Mouse (Mus musculus) granulocyte monocyte progenitor cell, adult 5-6 weeks (primary cell): ENCODE measurements around the gene Prr19. TPM values are rescaled to one million over a fixed set of nuclear protein-coding genes. Genes with fewer than 3 reads are reported as not detected.
"Not testable (repeated sequence)": the region's sequence is repeated elsewhere in the genome, so short reads cannot be mapped to it uniquely, and the experiment has no call there.

Experiments
- ATAC-seq: replicated peaks from 2 replicates; pipeline ENCODE4 v1.8.0; 2016; ENCODE audit warnings: mild to moderate bottlenecking, moderate TSS enrichment, inconsistent platforms; ENCODE audit not compliant: poor library complexity, severe bottlenecking
- total RNA-seq, 2 experiments: library from RNA; stranded (forward) in 1 of 2; stranded (reverse) in 1 of 2; fragments of 200-712, 200-1000 nt in 1 of 2; fragments of >200 nt in 1 of 2; fragmentation: Nextera tagmentation in 1 of 2; gene quantifications; 2 replicates each; pipeline ENCODE4 v1.2.3; 2014 to 2017

Prr19 gene
- total RNA-seq, 2 experiments from 2014 or later, result not detected

GRCm38 (mm10) chr7:25315306-25316041 is 14.3 kb downstream of the Prr19 start:
- no peak for ATAC-seq

- ATAC-seq, result peak; percentile 92
Measured at GRCm38 (mm10) chr7:25316532-25317445, 15.6 kb downstream of the Prr19 start, which contains the start of gene Megf8. Gene Megf8 (plus strand): TSS chr7:25317164.

GRCm38 (mm10) chr7:25317446-25317999 is 16.3 kb downstream of the Prr19 start:
- no peak for ATAC-seq

- ATAC-seq, result no peak
Measured at GRCm38 (mm10) chr7:25322058-25322484, 20.9 kb downstream of the Prr19 start.

GRCm38 (mm10) chr7:25323219-25323618 is 22.0 kb downstream of the Prr19 start:
- peak; percentile 56 for ATAC-seq

GRCm38 (mm10) chr7:25325431-25325830 is 24.2 kb downstream of the Prr19 start:
- ATAC-seq, result not testable (repeated sequence)

GRCm38 (mm10) chr7:25326233-25326632 is 25.0 kb downstream of the Prr19 start:
- ATAC-seq, result no peak

GRCm38 (mm10) chr7:25333596-25334307 is 32.5 kb downstream of the Prr19 start:
- peak; percentile 92 for ATAC-seq

GRCm38 (mm10) chr7:25334472-25334871 is 33.3 kb downstream of the Prr19 start:
- no peak for ATAC-seq

GRCm38 (mm10) chr7:25339329-25339728 is 38.1 kb downstream of the Prr19 start:
- no peak for ATAC-seq

- no peak for ATAC-seq
Measured at GRCm38 (mm10) chr7:25341000-25341784, 40.0 kb downstream of the Prr19 start.

- no peak for ATAC-seq
Measured at GRCm38 (mm10) chr7:25348861-25349260, 47.6 kb downstream of the Prr19 start.

Other genes starting within 250 kb of the Prr19 start
- 5.0 and 9.4 TPM in 2 replicates for gene Grik5, start 229.1 kb upstream of the Prr19 start, total RNA-seq (2014; fragmentation: Nextera tagmentation)
- gene Grik5, start 229.1 kb upstream of the Prr19 start, total RNA-seq (2017), result 0.72 and 1.8 TPM in 2 replicates
- gene Zfp574, start 228.8 kb upstream of the Prr19 start, total RNA-seq (2014; fragmentation: Nextera tagmentation), result 6.7 and 13.2 TPM in 2 replicates
- 5.6 and 6.5 TPM in 2 replicates for gene Zfp574, start 228.8 kb upstream of the Prr19 start, total RNA-seq (2017)
- 18.4 and 26.6 TPM in 2 replicates for gene Pou2f2, start 121.7 kb upstream of the Prr19 start, total RNA-seq (2014; fragmentation: Nextera tagmentation)
- 5.0 and 5.1 TPM in 2 replicates for gene Pou2f2, start 121.7 kb upstream of the Prr19 start, total RNA-seq (2017)
- 13.5 and 22.0 TPM in 2 replicates for gene Dedd2, start 80.8 kb upstream of the Prr19 start, total RNA-seq (2014; fragmentation: Nextera tagmentation)
- gene Dedd2, start 80.8 kb upstream of the Prr19 start, total RNA-seq (2017), result 16.9 and 18.4 TPM in 2 replicates
- 9.8 and 10.0 TPM in 2 replicates for gene Zfp526, start 80.0 kb upstream of the Prr19 start, total RNA-seq (2014; fragmentation: Nextera tagmentation)
- gene Zfp526, start 80.0 kb upstream of the Prr19 start, total RNA-seq (2017), result 4.9 and 5.2 TPM in 2 replicates
- gene Gsk3a, start 63.6 kb upstream of the Prr19 start, total RNA-seq (2014; fragmentation: Nextera tagmentation), result 76.4 and 110 TPM in 2 replicates
- gene Gsk3a, start 63.6 kb upstream of the Prr19 start, total RNA-seq (2017), result 41.8 and 45.8 TPM in 2 replicates
- 10.5 and 10.7 TPM in 2 replicates for gene Erf, start 50.6 kb upstream of the Prr19 start, total RNA-seq (2014; fragmentation: Nextera tagmentation)
- gene Erf, start 50.6 kb upstream of the Prr19 start, total RNA-seq (2017), result 5.3 and 6.0 TPM in 2 replicates
- gene Cic, start 33.7 kb upstream of the Prr19 start, total RNA-seq (2014; fragmentation: Nextera tagmentation), result 130 and 136 TPM in 2 replicates
- 25.1 and 31.3 TPM in 2 replicates for gene Cic, start 33.7 kb upstream of the Prr19 start, total RNA-seq (2017)
- 17.2 and 41.6 TPM in 2 replicates for gene Pafah1b3, start 3.4 kb upstream of the Prr19 start, total RNA-seq (2014; fragmentation: Nextera tagmentation)
- gene Pafah1b3, start 3.4 kb upstream of the Prr19 start, total RNA-seq (2017), result 16.1 and 17.4 TPM in 2 replicates
- not detected in 2 replicates for gene Tmem145, start 4.7 kb downstream of the Prr19 start, total RNA-seq (2014; fragmentation: Nextera tagmentation)
- not detected in 2 replicates for gene Tmem145, start 4.7 kb downstream of the Prr19 start, total RNA-seq (2017)
- gene Megf8, start 15.8 kb downstream of the Prr19 start, total RNA-seq (2014; fragmentation: Nextera tagmentation), result 3.1 and 5.0 TPM in 2 replicates
- 3.2 and 4.0 TPM in 2 replicates for gene Megf8, start 15.8 kb downstream of the Prr19 start, total RNA-seq (2017)
- not detected in 2 replicates for gene Cnfn, start 68.3 kb downstream of the Prr19 start, total RNA-seq (2014; fragmentation: Nextera tagmentation)
- not detected in 2 replicates for gene Cnfn, start 68.3 kb downstream of the Prr19 start, total RNA-seq (2017)
- gene Lipe, start 97.3 kb downstream of the Prr19 start, total RNA-seq (2014; fragmentation: Nextera tagmentation), result 10.7 and 27.1 TPM in 2 replicates
- gene Lipe, start 97.3 kb downstream of the Prr19 start, total RNA-seq (2017), result 6.1 and 6.2 TPM in 2 replicates
- not detected in 2 replicates for gene Cxcl17, start 111.5 kb downstream of the Prr19 start, total RNA-seq (2014; fragmentation: Nextera tagmentation)
- gene Cxcl17, start 111.5 kb downstream of the Prr19 start, total RNA-seq (2017), result not detected in 2 replicates
- 30.3 and 43.8 TPM in 2 replicates for gene Ceacam1, start 176.2 kb downstream of the Prr19 start, total RNA-seq (2014; fragmentation: Nextera tagmentation)
- gene Ceacam1, start 176.2 kb downstream of the Prr19 start, total RNA-seq (2017), result 15.8 and 18.5 TPM in 2 replicates
- not detected in 2 replicates for gene Ceacam2, start 238.4 kb downstream of the Prr19 start, total RNA-seq (2014; fragmentation: Nextera tagmentation)
- not detected in 2 replicates for gene Ceacam2, start 238.4 kb downstream of the Prr19 start, total RNA-seq (2017)